Mouse (Mus musculus) spleen, postnatal 10 days (tissue): ENCODE measurements around the gene Coq7.

ENCODE experiments used
- DNase-seq, 2 experiments: peaks; one replicate each; pipeline ENCODE4 v3.0.0; 2021 to 2022; ENCODE audit warnings: low spot score in 2 of 2

Coq7 gene

GRCm38 (mm10) chr7:118461400-118462136 is 71.6 kb downstream of the Coq7 start:
- DNase-seq, result no peak
